Mouse (Mus musculus) testis, postnatal 10 days (tissue): ENCODE data around the gene Klhl7.

ENCODE experiments used
- DNase-seq: peaks from one replicate; pipeline ENCODE4 v3.0.0; 2021; ENCODE audit warnings: low spot score

Gene Klhl7

DNA sequence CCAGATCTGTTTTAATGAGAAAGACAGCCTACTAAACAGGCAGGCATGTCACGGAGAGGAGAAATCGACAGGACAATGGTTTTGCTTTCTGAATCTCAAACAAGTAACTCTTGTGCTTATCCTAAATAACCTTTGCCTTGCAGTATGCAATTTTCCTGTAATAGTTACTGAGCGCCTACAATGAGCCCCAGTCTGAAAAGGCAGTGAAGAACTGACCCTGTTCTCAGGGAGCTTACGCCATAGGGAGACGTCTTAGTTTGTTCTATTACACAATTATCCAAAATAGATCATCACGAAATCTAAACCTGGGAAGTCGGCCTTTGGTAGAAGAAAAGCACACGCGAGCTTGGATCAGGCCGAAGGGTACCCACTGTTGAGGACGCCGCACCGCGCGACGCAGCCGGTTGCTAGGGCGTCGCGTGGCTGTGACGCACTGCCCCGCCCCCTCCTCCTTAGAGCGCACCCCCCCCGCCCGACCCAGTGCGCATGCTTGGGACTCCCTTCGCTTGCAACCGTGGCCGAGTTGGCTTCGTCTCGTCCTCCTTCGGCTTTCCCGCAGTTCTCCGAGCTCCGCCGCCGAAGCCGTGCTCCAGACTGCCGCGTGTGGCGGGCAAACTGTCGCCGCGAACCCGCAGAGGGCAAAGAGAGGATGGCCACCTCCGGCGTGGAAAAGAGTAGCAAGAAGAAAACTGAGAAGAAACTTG lies at the start of gene Klhl7:
Klhl7 (plus strand) TSS at position 500 of the 704 bp plus-strand sequence.
- peak; percentile 95 for DNase-seq

DNA sequence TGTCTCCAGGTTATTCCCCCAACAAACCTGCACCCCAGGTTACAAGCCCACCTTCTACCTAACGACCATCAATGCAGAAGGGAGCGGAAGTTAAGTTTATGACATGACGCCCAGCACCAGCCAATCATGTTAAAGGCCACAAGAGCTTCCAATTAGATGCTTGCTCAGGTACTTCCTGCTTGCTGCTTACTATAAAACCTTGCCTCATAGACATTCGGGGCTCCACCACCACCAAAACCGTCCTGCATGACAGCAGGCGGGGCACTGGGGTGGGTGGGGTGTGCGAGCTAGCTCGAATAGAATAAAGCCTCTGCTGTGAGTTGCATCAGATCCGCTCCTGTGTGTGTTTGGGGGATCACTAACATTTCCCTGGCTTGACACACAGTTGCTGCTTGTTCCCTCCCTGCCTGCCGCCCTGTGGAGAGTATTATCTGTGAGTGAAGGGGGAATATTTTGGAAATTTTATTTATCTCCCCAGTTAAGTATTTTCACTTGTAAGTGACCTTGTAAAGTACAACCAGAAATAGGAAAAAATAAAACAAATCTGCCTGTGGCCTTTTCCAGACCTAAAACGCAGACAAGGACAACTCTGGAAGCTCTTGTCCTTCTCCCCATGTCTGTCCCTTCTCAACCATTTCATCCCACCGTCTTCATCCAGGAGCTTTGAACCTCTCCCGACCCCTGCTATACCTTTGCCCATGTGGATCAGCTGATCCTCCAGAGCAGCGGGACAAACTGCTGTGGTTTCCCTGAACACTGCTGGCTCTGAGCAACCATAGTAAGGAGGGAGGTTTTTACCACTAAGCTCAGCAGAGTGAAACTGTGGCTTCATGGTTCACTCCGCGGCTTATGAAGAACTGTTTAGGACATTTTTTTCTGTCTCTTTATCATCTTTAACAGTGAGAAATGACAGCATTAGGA lies 48.4 kb upstream of the Klhl7 start:
- peak; percentile 60 for DNase-seq

DNA sequence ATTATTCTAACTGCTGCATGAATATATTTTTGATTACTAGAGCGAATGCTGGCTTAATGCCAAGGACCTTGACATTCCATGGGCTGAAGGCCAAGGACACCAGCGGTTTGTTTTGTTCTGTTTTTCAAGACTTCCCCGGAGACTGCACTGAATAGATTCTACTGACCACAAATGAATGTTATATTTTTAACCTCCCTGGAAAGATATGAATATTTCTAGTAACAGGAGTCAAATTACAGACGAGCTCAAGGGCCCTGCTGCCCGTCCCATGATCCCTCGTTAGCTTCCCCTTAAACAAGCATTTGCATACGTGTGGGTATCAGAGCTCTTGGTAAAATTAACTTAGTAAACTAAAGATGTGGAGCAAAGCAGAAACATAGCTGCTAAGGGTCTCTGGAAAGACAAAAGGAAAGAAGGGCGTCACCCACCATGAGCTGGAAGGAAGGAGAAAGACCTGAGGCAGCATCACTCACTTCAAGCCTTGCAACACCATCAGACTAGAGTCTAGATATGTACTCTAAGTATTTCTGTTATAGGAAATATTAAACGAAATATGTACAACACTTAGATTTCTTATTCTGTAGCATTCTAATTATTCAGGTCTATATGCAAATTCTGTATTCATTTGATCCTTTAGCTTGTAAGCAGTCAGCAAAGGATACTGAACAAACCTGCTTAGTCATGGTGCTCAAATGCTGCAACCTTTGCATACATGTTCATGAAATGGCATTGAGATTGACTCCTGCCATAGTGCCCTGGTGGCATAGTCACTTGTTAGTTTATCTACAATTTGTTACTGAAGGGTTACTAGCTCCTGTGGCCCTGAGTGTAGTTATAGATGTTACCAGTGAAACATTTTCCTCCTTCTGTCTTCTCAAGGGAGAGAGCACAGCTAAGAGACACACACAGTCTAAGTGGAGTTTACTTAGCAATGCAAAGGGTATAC lies 46.9 kb upstream of the Klhl7 start:
- peak; percentile 76 for DNase-seq

DNA sequence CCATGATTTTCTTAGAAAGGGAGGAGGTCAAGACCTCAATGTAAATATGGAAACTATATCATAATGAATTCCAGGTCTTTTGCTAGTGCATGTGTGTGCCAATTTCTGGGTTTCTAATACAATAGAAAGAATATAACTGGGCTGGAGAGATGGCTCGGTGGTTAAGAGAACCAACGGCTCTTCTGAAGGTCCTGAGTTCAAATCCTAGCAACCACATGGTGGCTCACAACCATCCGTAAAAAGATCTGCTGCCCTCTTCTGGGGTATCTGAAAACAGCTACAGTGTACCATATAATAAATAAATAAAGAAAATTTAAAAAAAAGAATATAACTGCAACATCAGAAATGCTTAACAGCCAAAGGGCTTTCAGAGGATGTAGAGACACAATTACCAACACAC lies 46.0 kb upstream of the Klhl7 start:
- DNase-seq, result no peak

DNA sequence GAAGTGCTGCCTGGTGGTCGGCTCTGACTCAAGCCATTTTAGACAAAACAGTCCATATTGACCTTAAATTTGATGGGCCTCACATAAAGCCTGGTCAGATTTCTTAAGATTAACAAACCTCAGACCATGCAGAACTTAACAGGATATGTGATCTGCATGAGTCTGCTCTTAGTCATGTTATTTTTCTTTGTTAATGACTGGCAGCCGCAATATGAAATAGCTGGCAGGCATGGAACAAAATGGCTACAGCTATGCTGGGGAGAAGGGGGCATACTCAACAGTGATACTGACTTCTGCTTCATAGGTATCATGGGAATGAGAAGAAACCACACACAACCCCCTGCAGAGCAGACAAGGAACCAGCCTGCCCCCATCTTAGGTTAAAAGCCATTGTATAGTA lies 43.5 kb upstream of the Klhl7 start:
- no peak for DNase-seq

DNA sequence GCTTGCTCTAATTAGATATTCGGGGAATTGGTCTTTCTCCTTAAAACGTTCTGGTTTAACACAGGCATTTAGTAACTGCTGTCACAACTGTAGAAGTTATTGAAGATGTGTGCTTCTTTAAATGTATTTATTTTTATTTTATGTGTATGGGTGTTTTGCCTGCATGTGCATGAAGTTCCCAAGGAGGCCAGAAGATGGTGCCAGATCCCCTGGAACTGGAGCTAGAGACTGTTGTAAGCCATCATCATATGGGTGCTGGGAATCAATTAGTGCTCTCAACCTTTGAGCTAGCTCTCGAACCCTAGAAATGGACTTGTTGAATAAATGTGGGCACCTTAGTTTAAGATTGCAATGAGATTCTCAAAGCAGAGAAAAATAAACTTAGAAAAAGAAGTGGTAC lies 42.8 kb upstream of the Klhl7 start:
- DNase-seq, result no peak

DNA sequence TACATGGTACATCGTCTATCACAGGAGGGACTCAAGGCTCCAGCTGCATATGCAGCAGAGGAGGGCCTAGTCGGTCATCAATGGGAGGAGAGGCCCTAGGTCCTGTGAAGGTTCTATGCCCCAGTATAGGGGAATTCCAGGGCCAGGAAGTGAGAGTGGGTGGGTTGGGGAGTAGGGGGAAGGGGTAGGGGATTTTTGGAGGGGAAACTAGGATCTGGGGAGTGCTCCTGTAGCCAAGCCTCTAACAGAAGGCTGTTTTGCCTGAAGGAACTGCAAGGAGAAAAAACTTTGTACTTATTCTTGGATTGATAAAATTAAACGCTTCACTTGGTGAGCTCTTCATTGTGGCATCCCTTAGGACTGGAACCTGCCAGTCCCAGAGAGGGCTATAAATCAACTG lies 39.5 kb upstream of the Klhl7 start:
- DNase-seq, result no peak

DNA sequence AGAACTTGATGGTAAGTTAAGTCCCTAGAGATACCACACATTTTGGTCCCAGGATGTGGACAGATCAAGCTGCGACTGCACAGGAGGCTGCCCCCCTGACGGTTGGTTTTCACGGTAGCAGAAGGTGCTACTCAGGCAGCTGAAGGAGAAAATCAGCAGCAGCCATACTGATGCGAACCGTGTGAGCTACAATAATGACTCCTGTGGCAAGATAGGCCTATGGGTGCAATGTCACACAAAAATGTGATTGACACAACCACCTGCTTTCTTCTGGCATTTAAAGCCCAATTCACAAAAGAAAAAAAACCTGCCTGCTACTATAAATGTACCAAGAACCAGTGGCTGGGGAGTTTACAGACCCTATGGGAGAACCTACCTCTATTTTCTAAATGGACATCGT lies 37.4 kb upstream of the Klhl7 start:
- DNase-seq, result no peak

DNA sequence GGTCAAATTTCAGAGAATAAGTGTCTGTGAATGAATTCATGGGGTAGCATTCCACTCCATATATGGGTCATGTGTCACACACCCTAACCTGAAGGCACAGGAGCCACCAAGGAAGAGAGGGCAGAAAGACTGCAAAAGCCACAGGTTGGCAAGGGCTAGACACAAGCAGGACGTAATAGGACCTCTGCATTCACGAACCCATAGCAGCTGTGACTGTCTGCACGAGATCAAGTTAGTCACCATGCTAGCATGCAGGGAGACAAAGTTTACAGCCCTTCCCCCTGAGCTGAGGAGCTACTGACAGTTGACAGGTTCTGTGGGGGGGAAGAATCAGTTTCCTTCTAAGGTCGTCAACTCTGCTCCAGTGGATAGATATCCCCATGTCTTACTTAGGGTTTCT lies 36.9 kb upstream of the Klhl7 start:
- no peak for DNase-seq

DNA sequence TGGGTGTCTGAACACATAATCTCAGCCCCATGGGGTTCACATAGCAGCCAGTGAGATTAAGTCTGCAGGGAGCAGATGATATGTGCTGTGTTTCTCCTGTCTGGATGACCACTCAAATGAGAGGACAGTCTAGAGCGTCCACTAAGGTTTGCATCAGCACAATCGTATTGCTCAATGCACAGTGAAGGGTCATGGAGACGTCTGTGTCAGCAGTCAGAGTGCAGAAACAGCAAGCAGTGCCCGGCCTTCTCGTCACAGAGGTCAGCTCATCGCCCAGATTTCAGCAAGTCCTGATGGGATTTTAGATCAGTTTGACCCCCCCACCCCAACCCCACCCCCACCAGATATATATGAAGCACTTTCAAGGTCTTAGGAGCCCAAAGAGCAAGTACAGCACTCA lies 31.4 kb upstream of the Klhl7 start:
- DNase-seq, result no peak

DNA sequence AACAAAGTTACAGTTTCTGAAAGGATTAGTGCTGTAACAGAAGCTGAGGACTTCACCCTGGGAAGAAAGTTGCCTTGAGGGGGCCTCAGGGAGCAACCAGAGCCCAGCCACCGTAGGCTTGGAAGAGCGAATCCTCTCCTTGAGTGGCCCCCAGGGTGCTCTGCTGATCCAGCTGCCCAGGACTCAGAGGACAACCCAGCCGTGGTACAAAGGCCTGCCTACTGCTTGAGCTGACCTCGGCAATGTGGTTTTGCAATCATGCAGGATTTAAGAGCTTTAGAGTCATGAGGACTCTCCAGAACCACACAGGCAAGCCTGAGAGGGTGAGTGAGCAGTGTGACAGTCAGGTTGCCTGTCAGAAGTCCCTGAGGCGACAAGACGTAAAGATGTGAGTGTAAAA lies 28.4 kb upstream of the Klhl7 start:
- no peak for DNase-seq

DNA sequence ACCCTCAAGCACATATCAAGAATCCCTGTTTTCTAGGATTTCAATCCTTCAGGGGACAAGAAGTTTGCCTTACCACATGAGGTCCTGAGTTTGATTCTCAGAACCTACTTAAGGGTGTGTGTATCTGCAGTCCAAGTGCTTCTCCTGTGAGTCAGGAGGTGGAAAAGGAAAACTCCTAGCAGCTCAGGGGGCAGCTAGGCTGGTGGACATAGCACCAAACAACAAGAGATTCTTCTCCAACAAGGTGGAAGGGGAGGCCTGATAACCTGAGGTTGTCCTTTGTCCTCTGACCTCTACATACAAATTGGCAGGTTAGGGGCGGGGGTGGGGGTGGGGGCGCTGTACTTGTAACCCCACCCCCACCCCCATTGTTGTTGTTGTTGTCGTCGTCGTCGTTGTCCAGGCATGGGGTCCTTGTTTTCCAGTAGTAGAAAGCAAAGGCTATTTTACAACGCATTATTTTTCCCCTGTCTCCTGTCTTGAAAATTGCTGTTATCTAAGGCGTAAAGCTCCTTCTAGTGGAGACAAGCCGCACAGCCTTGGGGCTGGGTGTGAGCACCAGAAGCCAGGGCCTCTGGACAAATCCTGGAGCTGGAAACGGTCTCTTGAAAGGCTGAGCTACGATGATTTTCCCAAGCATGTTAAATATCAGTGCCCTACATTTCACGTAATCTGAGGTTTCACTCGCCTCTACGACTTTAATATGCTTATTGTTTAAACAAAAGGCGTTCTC lies 23.3 kb upstream of the Klhl7 start:
- peak; percentile 78 for DNase-seq

DNA sequence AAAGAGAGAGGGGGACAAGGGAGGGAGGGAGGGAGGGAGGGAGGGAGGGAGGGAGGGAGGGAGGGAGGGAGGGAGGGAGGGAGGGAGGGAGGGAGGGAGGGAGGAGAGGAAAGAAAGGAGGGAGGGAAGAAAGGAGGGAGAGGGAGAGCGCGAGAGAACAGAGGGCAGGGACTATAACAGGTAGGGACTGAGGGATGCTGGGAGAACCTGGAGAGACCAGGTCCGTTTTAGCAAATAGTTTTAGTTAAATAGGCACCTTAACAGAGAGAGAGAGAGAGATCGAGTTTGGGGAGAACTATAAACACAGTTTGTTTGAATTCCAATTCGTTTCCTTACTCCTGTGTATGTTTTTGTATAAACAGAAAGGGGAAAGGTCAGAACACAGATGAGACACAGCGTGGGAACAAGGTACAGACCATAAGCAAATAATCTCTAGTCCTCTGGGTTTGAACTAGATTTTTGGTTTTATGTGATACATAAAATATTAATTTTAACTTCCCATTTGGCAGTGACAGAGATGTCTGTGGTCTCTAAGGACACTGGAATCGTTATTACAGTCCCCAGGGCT lies 22.6 kb upstream of the Klhl7 start:
- no peak for DNase-seq

DNA sequence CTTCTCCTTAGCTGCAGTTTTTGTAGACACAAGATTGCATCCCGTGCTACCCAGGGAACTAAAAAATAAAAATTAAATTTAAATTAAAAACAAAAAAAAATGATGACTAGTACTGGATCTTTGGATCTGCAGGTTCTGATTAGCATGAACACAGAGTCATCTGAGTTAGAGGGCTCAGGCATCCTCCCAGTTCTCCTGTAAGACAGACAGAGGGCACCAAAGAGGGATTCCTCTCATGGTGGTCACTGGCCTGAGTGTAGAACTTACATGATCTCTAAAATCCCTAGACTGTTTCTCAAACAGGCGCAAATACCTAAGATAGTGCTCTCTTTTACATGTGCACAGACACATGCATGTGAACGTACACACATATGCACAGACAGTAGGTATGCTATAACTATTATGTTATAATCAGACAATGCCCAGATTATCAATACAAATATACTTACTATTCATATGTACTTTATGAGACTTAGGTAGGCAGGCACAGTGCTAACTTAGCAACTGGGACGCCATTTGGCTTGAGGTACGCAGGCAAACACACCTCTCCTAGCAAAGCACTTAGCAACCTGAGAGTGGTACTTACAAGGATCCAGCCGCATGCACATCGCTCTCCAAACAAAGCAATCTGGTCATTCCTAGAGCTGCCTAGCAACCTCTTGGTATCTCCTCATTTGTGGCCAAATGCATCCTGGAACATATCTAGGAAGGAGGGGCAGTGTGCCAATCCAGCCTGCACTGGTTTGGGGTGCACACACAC lies 21.8 kb upstream of the Klhl7 start:
- DNase-seq, result no peak

DNA sequence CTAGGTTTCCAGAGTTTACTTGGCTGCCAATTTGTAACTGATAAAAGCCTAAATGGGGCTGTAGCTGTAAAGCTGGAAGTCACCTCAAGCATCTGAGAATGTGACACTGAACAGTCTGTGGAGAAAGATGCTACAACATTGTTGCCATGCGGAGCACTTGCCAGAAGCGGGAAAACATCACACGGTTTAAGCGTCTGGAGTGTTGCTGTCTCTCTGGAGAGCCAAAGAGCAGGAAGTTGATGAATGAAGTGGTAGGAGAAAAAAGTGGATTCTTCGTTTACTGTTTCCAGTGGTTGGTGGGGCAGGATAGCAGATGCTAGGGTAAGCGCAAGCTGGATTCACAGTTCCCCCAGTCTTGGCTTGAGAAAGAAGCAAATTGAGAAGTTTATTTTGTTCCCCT lies 19.6 kb upstream of the Klhl7 start:
- DNase-seq, result no peak

DNA sequence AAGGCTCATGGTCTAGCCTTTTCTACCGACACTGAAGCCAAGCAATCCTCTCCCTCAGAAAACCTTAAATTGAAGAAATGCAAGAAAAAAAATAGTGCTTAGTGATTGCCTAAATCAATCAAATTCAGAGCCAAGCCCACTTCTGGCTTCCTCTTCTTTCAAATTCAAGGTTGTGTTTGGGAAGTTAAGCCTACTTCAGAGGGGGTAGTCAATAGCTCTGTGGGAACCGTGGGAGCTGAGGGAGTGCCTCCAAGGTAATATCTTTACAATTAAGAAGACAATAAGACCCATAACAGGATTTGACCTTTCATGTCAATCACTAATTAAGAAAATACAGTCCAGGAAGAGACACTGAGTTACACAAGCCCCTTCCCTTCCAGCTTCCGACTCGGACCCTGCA lies 15.6 kb upstream of the Klhl7 start:
- no peak for DNase-seq

DNA sequence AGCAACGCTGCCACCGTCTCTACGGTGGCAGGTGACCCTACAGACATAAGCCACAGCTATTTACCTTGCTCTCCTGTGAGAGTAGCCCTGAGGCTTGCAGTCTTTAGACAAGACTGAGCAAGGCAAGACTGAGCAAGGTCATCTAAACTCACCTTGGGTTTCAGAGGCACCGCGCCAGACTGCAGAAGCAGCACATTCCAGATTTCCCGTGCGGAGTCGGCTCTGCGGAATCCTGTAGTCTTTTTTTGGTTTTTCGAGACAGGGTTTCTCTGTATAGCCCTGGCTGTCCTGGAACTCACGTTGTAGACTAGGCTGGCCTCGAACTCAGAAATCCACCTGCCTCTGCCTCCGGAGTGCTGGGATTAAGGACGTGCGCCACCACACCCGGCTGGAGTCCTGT lies 14.2 kb upstream of the Klhl7 start:
- no peak for DNase-seq

DNA sequence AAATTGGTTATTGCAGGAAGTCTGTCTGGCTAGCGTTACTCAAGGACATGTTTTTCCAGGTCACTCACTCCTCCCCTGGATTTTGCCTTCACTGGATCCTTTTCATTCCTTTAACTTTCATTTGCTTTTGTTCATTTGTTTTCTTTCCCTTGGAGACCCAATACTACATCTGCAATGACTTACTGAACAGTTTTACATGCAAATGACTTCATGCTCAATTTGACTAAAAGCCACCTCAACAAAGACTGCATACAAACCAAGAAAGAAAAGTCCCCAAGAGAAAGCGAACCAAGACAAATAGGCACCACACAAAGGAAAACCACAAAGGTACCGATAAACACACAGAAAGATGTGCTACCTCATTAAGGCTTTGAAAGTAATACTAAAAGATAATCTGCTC lies 13.5 kb upstream of the Klhl7 start:
- no peak for DNase-seq

DNA sequence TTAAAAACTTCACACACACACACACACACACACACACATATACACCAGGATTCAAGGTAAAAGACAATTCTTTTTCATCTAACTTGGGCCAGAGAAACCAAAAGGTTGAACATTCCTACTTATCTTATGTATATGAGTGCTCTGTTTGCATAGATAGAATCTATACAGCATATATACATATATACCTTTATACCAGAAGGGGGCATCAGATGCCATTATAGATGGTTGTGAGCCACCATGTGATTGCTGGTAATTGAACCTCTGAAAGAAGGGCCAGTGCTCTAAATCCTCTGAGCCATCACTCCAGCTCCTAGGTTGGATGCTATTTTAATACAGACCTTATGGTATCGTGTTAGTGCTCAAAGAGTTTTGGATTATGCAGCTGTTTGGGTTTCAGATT lies 12.0 kb upstream of the Klhl7 start:
- no peak for DNase-seq

DNA sequence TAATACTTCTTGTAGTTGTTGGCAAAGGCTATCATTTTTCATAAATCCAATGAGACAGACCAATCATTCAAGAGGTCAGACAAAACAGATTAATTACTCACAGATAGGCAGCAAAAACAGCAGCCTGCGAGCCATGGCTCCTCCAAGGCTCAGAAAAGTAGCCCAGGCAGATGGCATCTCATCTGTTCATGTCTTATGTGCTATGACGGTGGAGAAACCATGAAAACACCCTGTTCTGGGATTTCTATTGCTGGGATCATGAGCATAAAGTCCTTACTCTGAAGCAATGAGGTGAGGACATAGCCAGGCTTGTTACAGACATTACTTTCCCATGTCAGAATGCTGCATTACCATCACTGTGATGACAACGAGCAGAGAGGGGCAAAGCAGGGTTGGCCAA lies 7.9 kb upstream of the Klhl7 start:
- DNase-seq, result no peak

DNA sequence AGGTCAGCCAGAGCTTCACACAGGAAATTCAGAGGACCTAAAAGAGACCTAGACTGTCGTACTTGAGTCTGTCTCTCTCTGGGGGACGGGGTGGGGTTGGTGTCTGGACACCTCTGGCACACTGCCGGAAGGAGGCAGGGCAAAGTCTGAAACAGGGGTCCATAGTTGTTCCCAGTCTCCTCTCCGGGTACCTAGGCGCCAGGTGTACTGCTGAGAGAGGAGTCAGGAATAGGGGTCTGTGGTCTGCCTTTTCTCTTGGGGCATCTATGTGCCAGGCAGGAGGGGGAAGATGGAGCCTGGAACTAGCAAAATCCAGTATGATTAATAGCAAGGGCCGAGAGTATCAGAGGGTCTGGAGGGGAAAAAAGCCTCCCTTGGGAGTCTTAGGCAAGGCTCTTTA lies 5.0 kb upstream of the Klhl7 start:
- no peak for DNase-seq
